Mouse (Mus musculus) urinary bladder, postnatal 4 days (tissue): ENCODE results near the gene Mmgt2.
A peak's percentile ranks its signal among the peaks of the same experiment; 100 is the strongest.

Experiments
- DNase-seq, 2 experiments: peaks; one replicate each; pipeline ENCODE4 v3.0.0; 2021 to 2022; ENCODE audit warnings: low spot score in 2 of 2

Gene Mmgt2

DNA sequence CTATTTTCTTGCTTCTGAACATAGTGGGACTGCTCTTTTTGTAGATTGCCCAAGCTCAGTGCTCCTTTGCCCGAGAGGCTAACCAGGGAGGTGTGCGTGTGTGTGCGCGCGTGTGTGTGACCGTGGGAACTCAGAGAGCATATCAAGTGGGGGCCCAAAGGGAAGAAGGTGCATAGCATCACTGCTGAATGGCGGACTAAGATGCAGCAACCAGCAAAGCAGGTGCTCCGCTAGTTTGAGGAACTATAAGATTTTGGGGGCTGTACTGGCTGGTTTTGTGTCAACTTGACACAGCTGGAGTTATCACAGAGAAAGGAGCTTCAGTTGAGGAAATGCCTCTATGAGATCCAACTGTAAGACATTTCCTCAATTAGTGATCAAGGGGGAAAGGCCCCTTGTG lies 27.4 kb upstream of the Mmgt2 start:
- no peak for DNase-seq

GRCm38 (mm10) chr11:62621586-62622283 lies 26.7 kb upstream of the Mmgt2 start:
- DNase-seq, result no peak

DNA sequence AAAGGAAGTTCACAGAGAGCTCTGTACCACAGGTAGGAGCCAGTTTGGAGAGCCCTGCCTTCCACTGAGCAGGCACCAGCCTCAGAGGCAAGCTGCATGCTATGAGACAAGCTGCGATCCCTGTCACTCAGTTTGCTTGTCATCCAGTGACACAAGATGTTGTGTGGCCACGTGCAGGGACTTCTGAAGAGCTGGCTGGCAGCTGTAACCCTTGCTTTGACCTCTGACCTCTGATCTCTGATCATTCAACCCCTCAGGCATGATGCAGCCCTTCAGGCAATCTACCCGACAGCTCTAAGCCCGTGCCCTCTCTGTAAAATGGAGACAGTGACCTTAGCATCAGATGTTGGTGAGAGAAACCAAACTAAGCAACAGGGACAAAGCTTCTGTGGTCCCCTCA lies 25.6 kb upstream of the Mmgt2 start:
- DNase-seq, result no peak

DNA sequence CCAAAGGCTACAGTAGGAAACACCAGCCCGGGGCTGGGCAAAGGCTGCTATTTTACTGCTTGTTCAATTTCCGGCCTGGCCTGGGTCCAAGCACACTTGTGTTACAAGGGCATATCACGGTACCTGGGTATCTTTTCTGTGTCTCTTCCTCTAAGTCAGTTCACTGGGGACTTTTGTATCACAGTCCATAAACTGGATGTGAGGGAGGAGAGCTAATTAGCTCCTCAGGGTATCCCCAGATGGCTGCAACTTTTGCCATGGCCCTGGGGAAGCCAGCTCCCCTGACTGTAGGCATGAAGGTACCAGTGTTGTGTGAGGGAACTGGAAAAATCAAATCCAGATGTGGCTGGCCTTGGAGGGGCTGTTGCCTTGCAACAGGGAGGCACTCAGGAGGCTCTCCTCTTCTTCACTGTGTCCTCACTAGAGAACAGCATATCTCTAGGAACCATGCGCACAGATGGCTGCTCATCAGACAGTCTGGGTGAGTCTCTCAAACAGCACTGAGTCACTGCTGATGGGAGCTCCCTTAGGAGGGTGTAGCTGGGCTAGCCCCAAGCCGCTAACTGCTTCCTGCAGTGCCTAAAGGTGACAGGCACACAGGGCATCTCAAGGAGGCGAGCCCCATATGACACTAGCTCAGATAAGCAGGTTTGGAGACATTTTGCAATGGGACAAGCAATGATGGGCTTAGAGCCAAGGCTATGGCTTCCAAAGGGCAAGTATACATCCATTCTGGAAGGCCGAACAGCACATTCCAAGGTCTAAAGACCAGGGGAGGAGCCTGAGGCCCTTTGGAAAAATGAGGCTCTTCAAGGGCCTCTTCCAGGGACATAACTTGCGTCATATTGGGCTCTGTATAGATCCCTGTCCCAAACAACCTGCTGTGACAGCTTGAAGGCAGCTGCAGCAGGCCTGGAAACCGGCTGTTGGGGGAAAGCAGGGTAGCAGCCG lies 23.8 kb upstream of the Mmgt2 start:
- DNase-seq, result no peak

DNA sequence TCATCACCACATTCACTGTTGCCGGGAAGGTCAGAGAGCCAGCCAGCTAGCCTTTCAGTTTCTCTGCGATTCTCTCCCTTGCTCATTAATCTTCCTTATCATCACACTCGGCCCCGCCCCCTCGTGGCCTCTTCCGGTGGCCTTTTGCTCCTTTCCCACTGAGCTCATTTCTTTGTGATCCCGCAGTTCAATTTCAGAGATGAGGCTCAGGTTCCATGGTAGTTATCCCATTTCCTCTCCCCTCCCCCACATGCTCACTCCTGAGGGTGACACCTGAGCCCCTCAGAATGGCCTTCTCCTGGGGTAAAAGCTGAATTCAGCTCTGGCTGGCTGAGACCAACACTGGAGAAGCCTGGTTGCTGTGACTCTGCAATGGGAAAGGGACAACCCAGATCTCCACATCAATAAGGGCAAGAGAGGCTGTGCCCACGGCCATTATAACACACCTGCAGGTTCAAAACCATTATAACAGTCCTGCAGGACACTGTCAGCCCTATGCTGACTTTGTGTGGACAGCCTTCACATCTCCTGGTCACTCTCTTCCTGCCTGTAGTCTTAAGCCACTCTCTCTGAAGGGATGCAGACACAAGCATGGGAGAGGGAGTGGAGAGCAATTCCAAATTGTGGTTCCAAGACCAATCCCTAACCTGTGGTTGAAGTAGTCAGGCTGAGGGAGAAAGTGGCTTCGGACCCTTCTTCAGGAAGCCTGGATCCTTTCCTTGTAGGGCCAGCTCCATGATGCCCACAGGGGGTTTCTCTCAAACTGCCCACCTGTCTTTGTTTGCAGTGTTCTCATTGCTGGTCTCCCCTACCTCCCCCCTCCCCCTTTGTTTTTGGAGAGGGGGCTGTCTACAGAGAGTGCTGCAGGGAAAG lies 18.9 kb upstream of the Mmgt2 start:
- DNase-seq, result no peak

- DNase-seq, result no peak
Measured at GRCm38 (mm10) chr11:62630225-62630821, 18.1 kb upstream of the Mmgt2 start.

- DNase-seq, result no peak
Measured at GRCm38 (mm10) chr11:62631138-62631537, 17.3 kb upstream of the Mmgt2 start.

DNA sequence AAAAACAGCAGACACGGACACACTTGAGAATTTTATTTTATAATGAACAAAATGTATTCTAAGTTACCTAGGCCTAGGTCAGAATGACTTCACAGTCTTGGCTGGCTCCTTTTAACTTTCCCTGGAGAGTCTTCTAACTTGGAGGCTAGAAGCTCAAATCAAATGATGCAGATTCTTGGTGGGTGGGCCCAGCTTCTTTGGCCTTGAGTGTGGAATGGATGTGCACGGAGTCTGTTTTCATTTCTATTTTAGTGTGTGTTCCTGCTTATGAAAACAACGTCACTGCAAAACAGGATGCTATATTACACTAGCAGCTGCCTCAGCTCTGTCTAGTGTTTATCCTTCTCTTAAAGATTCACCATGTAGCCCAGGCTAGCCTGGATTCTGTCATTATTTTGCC lies 13.1 kb upstream of the Mmgt2 start:
- DNase-seq, result peak in 1 of 2 experiments; percentile 50

DNA sequence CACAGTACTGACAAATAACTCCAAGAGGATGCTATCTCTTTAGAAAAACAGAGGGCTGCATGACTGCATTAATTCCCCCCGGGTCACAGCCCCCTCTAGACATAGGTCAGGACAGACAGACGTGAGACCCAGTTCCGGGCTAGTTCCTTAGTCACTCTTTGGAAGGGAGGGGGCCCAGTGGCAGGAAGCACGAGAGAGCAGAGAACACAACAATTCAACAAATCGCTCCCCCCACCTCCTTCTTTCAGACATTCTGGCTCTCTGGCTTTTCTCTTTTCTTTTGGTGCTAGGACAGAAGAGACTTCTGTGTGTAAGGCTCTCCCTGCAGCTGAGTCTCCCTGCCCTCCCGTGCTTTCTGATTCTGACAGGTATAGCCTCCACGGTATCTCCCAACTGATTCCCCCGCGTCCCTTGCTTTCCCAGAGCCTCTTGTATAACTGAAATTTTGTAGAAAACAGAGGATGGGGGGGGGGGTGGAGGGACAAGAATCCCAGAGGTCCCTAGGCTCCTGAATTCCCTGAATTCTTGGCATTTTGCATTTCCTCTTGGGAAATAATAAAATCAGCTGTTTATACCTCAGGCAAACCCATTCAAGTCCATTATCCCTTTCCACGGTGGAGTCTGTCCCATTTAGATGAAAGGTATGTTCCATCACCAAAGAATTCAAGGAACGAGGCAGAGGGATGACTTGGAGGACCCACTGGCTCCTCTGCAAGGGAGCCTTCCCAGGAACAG lies 12.2 kb upstream of the Mmgt2 start:
- DNase-seq, result no peak

- no peak for DNase-seq
Measured at GRCm38 (mm10) chr11:62636840-62637221, 11.6 kb upstream of the Mmgt2 start.

- no peak for DNase-seq
Measured at GRCm38 (mm10) chr11:62637401-62637800, 11.1 kb upstream of the Mmgt2 start.

DNA sequence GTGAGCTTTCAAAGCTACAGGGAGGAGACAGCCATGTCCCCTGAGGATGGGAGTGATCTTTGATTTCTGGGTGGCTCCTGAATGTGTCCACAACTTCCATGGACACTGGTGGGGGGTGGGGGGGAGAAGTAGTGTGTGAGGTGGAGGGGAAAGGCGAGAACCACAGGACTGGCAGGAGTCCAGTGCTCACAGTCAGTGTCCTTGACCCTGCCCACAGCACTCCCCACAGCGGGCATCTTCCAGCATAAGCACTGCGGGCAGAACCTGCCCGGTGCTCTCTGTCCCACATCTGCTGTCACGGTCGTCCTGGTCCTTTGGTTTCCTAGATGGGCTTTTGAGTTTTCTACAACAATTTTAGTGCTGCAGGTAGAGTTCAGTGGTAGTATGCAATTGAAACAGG lies 10.7 kb upstream of the Mmgt2 start:
- no peak for DNase-seq

GRCm38 (mm10) chr11:62638402-62638801 lies 10.1 kb upstream of the Mmgt2 start:
- DNase-seq, result no peak

GRCm38 (mm10) chr11:62640378-62640777 lies 8.1 kb upstream of the Mmgt2 start:
- DNase-seq, result no peak

DNA sequence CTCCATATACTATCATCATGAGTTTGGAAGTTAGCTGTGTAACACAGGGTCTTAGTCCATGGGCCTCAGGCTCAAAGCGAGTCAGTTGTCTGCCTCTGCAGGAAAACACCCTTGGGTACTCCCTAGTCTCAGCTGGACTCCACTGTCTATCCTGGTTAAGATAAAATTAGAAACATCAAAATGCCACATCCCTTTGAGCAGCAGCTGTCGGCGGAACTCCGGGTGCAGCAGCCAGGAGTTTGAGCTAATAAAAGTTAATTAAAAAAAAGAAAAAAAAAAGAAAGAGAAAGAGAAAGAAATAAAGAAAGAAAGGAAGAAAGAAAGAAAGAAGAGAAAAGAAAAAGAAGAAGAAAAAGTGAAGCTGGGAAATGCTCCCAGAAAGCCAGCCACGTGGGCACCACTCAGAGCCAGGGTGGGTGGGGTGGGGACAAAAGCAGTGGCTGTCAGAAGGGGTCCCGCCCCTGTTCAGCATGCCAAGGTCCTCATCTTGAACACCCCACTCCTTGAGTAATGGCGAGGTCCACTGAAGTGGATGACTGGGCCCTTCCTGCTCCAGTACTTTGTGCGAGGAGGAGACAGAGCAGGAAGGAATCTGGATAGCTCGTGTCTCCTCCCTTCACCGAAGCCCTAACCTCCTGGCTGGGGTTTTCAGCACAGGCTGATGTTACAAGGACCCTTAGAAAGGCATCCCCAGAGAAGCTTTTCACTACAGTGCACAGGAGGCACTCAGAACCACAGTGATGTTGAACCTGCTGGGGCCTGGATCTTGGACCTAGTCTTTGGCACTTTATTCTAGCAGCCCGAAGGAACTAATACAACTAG lies 6.2 kb upstream of the Mmgt2 start:
- DNase-seq, result no peak

DNA sequence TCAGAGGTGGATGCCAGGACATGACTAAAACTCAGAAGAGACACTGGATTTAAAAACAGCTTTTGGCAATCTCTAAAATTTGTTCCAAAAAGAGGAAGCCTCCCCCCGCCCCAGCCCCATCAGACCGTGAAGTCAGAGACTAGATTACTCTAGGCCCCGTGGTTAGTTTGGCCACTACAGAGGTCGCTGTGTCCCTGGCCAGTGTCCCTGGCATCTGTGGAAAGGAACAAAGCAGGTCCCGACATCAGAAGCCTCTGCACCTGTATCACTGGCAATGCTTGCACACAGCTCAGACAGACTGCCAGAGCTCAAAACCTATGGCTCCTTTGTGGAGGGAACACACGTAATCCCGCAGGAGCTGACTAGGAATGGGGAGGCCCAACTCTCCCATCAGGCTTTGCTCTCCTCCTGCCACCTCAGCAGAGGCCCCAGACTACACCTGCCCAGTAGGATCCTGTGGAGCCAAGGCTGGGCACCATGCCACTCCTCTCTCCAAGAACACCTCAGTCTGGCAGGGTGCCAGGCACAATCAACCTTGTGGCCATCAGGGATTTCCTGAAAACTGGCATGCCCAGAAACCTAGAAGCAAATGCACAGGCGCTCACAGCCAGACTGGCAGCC lies 5.3 kb upstream of the Mmgt2 start:
- DNase-seq, result peak in 1 of 2 experiments; percentile 70

DNA sequence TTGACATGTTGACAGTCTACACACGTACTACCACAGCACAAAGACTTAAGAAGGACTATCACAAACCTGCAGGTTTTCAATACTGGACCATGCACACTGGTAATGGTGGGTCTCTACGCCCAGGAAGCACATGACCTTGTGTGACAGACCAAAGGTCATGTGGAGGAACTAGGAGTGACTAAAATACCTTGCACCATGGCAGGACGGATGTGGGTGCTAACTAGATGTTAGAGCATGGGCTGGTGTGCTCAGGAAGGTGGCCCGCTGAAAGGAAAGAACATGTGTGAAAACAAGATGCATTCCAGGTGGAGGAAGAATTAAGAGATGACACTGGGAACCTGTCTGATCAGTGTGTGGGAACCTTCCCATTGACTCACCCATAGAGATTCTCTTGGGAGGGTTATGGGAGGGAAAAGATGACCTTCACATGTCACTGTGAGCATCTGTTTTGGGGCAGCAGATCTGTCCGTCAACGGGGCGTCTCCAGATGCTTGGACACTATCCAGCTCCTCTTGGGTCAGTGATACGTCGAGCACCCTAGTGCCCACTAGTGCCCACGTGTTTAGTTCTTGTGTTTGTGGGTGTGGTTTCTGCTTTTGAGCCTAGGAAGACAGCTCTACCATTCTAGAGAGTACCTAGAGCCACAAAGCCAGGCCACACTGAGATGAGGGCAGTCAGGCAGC lies 4.6 kb upstream of the Mmgt2 start:
- no peak for DNase-seq

DNA sequence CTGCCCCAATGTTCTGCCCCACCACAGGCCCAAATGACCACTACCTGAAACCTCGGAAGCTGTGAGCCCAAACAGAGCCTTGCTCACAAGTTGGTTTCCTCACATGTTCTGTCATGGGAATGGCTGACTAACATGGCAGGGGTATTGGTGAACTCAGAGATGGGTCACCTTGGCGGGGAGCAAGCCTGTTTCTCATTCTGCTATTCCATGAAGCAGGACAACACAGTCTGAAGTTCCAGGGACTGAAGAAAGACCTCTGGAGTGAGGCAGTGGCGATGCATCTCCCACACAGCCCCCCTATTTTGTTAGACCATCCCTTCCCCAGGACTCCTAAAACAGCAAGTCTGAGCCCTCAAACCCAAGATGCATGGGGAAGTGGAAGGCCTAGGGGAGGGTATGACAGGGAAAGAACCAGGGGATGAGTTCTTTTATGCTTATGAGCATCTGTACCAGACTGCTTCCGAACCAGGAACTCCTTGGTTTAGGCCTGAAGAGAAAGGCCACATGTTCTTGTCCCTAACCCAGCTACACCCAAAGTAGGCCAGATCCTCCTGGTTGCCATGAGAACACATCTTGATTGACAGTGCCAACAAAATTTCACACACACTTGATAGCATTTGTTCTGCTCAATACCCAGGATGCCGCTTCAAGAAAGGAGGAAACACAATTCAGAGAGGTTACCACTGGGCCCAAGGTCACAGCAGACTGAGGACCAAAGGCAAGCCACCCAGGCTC lies 3.7 kb upstream of the Mmgt2 start:
- no peak for DNase-seq

DNA sequence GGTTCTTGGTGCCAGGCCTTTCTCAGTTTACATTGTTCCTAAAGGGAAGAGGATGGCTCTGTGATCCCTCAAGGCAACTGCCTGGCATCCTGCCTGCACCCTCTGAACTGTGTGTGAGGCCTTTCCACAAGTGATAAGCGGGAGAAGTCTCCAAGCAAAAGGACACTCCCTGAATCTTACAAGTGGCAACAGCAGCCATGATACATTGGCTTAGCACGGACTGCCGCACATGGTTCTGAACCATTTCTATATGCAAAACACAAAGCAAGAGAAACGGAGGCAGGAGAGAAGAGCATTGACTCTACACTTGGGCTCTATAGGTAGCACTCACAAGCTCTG lies 3.2 kb upstream of the Mmgt2 start:
- DNase-seq, result no peak
